Mouse (Mus musculus): ENCODE data around the gene Zbtb11.
"Not testable (repeated sequence)": the region's sequence is repeated elsewhere in the genome, so short reads cannot be mapped to it uniquely, and the experiment has no call there.

The Zbtb11 gene

DNA sequence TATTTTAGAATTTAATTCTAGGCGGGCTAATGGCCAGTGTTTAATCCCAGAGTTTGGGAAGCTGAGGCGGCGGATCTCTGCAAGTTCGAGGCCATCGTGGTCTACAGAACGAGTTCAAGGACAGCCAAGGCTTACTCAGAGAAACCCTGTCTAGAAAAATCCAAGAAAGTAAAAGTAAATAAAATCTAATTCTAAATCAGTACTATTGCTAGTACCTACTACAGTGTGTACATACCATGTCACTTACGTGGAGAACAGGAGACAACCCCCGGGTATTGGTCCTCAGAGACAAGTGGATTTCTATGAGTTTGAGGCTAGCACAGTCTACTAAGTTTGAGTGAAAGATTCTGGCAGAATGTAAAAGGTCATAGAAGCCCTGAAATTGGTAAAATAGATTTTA, 64.4 kb downstream of the Zbtb11 start:
- no peak for DNase-seq (ENCODE audit: low spot score)

GRCm38 (mm10) chr16:56048038-56048437, 74.4 kb downstream of the Zbtb11 start, which contains the start of gene Senp7:
Senp7 (plus strand) TSS chr16:56048338.
- not testable (repeated sequence) for DNase-seq (ENCODE audit: low spot score)

- DNase-seq (ENCODE audit: low spot score): no peak
Measured at GRCm38 (mm10) chr16:56055911-56056310, 82.2 kb downstream of the Zbtb11 start.

GRCm38 (mm10) chr16:56056944-56057590, 83.4 kb downstream of the Zbtb11 start:
- DNase-seq (ENCODE audit: low spot score): no peak

- no peak for DNase-seq (ENCODE audit: low spot score)
Measured at GRCm38 (mm10) chr16:56058151-56058550, 84.5 kb downstream of the Zbtb11 start.

Measured in ovary, postnatal 14 days (tissue).